Mouse (Mus musculus) G1E (cell line): Measurements from ENCODE around the gene Setdb1.

ENCODE experiments used
- CTCF ChIP-seq: IDR thresholded peaks from 2 replicates; pipeline ENCODE4 v1.5.1; 2012; ENCODE audit warnings: low read depth, low read length, inconsistent platforms, mixed read lengths
- POLR2AphosphoS5 ChIP-seq: IDR thresholded peaks from 2 replicates; pipeline ENCODE4 v1.6.1; 2012; ENCODE audit warnings: low read depth, low read length, inconsistent platforms; ENCODE audit not compliant: insufficient replicate concordance
- TAL1 ChIP-seq: conservative IDR thresholded peaks from 2 replicates; pipeline ENCODE4 v1.6.1; 2012; ENCODE audit warnings: low read depth, low read length, inconsistent platforms, mixed read lengths

DNA sequence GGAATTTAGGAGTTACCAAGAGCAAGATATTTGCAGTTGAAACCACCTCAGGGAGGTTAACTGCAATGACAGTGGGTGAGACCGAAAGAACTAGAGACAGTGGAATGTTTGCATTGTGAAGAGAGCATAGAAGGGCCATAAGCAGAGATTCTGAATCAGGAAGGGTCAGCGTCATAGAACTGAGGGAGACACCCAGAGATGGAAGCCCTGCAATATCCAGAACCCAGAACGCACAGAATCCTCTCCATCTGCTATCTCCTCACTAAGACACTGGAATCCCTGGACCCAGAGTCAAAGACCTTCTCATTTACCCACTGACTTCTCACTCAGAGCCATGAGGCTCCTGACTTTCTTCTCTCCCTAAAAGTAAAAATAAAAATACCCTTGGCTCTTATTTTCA is 45.7 kb upstream of the Setdb1 start, which contains the start of gene 4930558C23Rik:
- no peak for TF ChIP-seq CTCF
- TF ChIP-seq POLR2AphosphoS5: no peak
- TF ChIP-seq TAL1: no peak
